Mouse (Mus musculus) layer of hippocampus, adult 2 months (tissue): ENCODE measurements at regions not wholly inside any gene's neighbourhood (a gene's known extent, or its start where the extent isn't known, plus 50 kb on each side); places are given as distances from the start of the nearest gene placed in this dataset.

Source experiments
- DNase-seq, 2 experiments: peaks; one replicate each; pipeline ENCODE4 v3.0.0; 2022; ENCODE audit warnings: low spot score in 2 of 2
- H3K27ac ChIP-seq: fragments of 200-600 bp; 2 replicates; pipeline ENCODE4 v1.8.1; 2022
- H3K4me3 ChIP-seq: fragments of 200-600 bp; 2 replicates; pipeline ENCODE4 v1.8.1; 2022; ENCODE audit warnings: mild to moderate bottlenecking
- CTCF ChIP-seq: fragments of 200-600 bp; conservative IDR thresholded peaks from 2 replicates; pipeline ENCODE4 v1.8.1; 2022; ENCODE audit warnings: antibody characterized with exemption, mild to moderate bottlenecking, moderate library complexity

- DNase-seq: no peak
- TF ChIP-seq CTCF: peak; percentile 34
- no peak overlapping the region for H3K4me3 ChIP-seq
- no peak overlapping the region for H3K27ac ChIP-seq
Measured at GRCm38 (mm10) chr6:35779706-35780105, 240.0 kb upstream of the Mtpn start.

- no peak for TF ChIP-seq CTCF
- H3K27ac ChIP-seq: no peak overlapping the region
- no peak for DNase-seq
- no peak overlapping the region for H3K4me3 ChIP-seq
Measured at GRCm38 (mm10) chr6:35770907-35771306, 231.2 kb upstream of the Mtpn start.

- Histone ChIP-seq H3K27ac (no peak overlapping the region), H3K4me3 (no peak overlapping the region)
- DNase-seq: no peak
- TF ChIP-seq CTCF: no peak
Measured at GRCm38 (mm10) chr6:35759606-35760246, 220.0 kb upstream of the Mtpn start.

GRCm38 (mm10) chr6:35746034-35746433 is 206.3 kb upstream of the Mtpn start:
- TF ChIP-seq CTCF: peak; percentile 59
- H3K27ac ChIP-seq: no peak overlapping the region
- no peak overlapping the region for H3K4me3 ChIP-seq
- DNase-seq: no peak

- H3K27ac ChIP-seq: no peak overlapping the region
- peak in 1 of 2 experiments; percentile 1 for DNase-seq
Measured at GRCm38 (mm10) chr6:35705587-35705986, 165.9 kb upstream of the Mtpn start.

GRCm38 (mm10) chr6:35667062-35667461 is 127.4 kb upstream of the Mtpn start:
- no peak for TF ChIP-seq CTCF

More at GRCm38 (mm10) chr6:35705587-35705986, 165.9 kb upstream of the Mtpn start:
- no peak for TF ChIP-seq CTCF
- no peak overlapping the region for H3K4me3 ChIP-seq

GRCm38 (mm10) chr6:35651401-35651800 is 111.7 kb upstream of the Mtpn start:
- no peak for TF ChIP-seq CTCF
- DNase-seq: no peak
- Histone ChIP-seq H3K4me3 (no peak overlapping the region), H3K27ac (no peak overlapping the region)

More at GRCm38 (mm10) chr6:35667062-35667461, 127.4 kb upstream of the Mtpn start:
- no peak for DNase-seq
- Histone ChIP-seq H3K4me3 (no peak overlapping the region), H3K27ac (no peak overlapping the region)

- no peak overlapping the region for H3K27ac ChIP-seq
- no peak overlapping the region for H3K4me3 ChIP-seq
- TF ChIP-seq CTCF: no peak
- no peak for DNase-seq
Measured at GRCm38 (mm10) chr6:35645210-35645609, 105.5 kb upstream of the Mtpn start.

GRCm38 (mm10) chr6:35640672-35641071 is 101.0 kb upstream of the Mtpn start:
- no peak for DNase-seq
- Histone ChIP-seq H3K27ac (no peak overlapping the region), H3K4me3 (no peak overlapping the region)
- TF ChIP-seq CTCF: no peak

- no peak for DNase-seq
- no peak overlapping the region for H3K4me3 ChIP-seq
- no peak for TF ChIP-seq CTCF
- H3K27ac ChIP-seq: no peak overlapping the region
Measured at GRCm38 (mm10) chr6:35608336-35608735, 68.6 kb upstream of the Mtpn start.

GRCm38 (mm10) chr6:35605100-35605499 is 65.4 kb upstream of the Mtpn start:
- H3K4me3 ChIP-seq: no peak overlapping the region
- no peak for DNase-seq
- no peak for TF ChIP-seq CTCF
- no peak overlapping the region for H3K27ac ChIP-seq

- TF ChIP-seq CTCF: no peak
- no peak for DNase-seq
- no peak overlapping the region for H3K4me3 ChIP-seq
- H3K27ac ChIP-seq: no peak overlapping the region
Measured at GRCm38 (mm10) chr6:35601373-35601772, 61.7 kb upstream of the Mtpn start.

- Histone ChIP-seq H3K4me3 (no peak overlapping the region), H3K27ac (no peak overlapping the region)
- no peak for TF ChIP-seq CTCF
- no peak for DNase-seq
Measured at GRCm38 (mm10) chr6:35599841-35600240, 60.2 kb upstream of the Mtpn start.

GRCm38 (mm10) chr6:35598406-35599185 is 58.9 kb upstream of the Mtpn start:
- no peak for TF ChIP-seq CTCF
- Histone ChIP-seq H3K27ac (peak overlapping the region; percentile 68), H3K4me3 (no peak overlapping the region)
- DNase-seq: peak; percentile 33 to 57
